Mouse (Mus musculus) ovary, postnatal 10 days (tissue): ENCODE results near the gene Olfr347.

Experiments
- DNase-seq: peaks from one replicate; pipeline ENCODE4 v3.0.0; 2022; ENCODE audit warnings: low spot score

Olfr347 gene

GRCm38 (mm10) chr2:36731602-36732001 lies at the start of gene Olfr347:
Gene Olfr347, plus strand, starts transcription at chr2:36731902.
- DNase-seq = no peak

- no peak for DNase-seq
Measured at GRCm38 (mm10) chr2:36685488-36685887, 46.2 kb upstream of the Olfr347 start, which contains the start of gene Olfr346. Gene Olfr346, plus strand, starts transcription at chr2:36685788.

DNA sequence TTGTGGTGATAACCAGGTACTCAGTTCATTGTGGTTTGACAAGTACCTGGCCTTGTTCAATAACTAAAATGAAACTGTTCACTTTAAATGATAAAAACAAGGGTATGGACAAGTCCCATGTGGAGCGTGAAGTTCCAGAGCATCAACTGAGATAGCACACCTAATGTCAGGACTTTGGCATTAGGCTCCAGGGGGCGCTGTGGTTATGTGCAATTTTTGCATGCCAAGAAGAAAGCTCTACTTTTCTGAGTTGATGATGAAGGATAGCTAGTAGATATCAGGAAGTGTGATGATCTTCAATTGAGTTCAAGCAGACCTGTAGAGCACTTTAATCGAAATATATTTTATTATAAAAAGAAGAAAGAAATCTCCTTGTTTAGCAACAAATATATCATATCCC lies 4.5 kb downstream of the Olfr347 start:
- no peak for DNase-seq

DNA sequence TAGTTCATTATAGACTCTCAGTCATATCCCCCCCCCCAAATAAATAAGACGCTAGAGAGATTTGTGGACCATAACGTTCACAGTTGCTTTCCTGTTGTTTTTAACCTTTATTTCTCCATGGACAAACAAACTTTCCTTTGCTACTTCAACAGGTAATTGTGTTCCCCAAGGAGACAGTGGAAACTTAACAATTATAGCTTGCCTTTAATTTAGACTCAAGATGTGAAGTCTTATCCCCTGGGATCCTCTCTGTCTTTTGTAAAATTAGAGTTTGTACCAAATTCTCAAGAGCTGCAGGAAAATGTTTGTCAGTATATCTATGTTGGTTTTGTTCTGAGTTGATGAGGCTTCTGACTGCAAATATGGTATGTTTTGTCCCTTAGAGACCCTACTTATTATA lies 52.3 kb downstream of the Olfr347 start, which contains the start of gene Olfr348:
TSS of gene Olfr348 (plus strand) at position 301 of the 400 bp plus-strand sequence.
- no peak for DNase-seq
